Mouse (Mus musculus): ENCODE measurements at regions not wholly inside any gene's neighbourhood (a gene's known extent, or its start where the extent isn't known, plus 50 kb on each side); places are given as distances from the start of the nearest gene placed in this dataset.

GRCm38 (mm10) chr16:18683556-18683955 lies 53.8 kb upstream of the Sept5 start:
- in situ Hi-C loops (cut with MboI; ENCODE audit: low sequenced_read_pairs in 2 of 2, unreplicated experiment in 2 of 2): no loop called here
- H3K4me1 ChIP-seq (ENCODE audit: control insufficient read depth in 2 of 2, insufficient read depth in 2 of 2, low read length in 2 of 2, poor library complexity in 1 of 2): peaks cover 2 to 12% of the 10 kb centered on the region in 2 experiments; a peak in 2 of 4 replicates
- no peaks in the 10 kb centered on the region for H3K9me3 ChIP-seq (ENCODE audit: control insufficient read depth, insufficient read depth, low read depth, low read length)
- no peak overlapping the region for H3K27ac ChIP-seq (ENCODE audit: insufficient read depth, low read depth, low read length, poor library complexity, severe bottlenecking)
- TF ChIP-seq MAFK (IDR thresholded peaks at IDR 0.05; ENCODE audit: insufficient read depth, low read depth, low read length) (no peak), ZNF384 (IDR thresholded peaks at IDR 0.05; ENCODE audit: low read depth, low read length) (no peak), HCFC1 (IDR thresholded peaks at IDR 0.05; ENCODE audit: borderline replicate concordance, insufficient read depth, low read length) (no peak), CHD2 (IDR thresholded peaks at IDR 0.05; ENCODE audit: low read depth, low read length) (no peak), ZC3H11A (IDR thresholded peaks at IDR 0.05; ENCODE audit: borderline replicate concordance, low read depth, low read length) (no peak)
- H3K9ac ChIP-seq (ENCODE audit: insufficient read depth, low read depth, low read length, poor library complexity, severe bottlenecking): no peak overlapping the region
- DNase-seq (ENCODE audit: low read depth, low spot score): no peak
- no peaks in the 10 kb centered on the region for H3K36me3 ChIP-seq (ENCODE audit: control insufficient read depth, insufficient read depth, low read length, poor library complexity, severe bottlenecking)
- H3K4me3 ChIP-seq (ENCODE audit: insufficient read depth in 1 of 2, low read depth in 1 of 2, low read length in 2 of 2, poor library complexity in 1 of 2, severe bottlenecking in 1 of 2): no peak overlapping the region

- H3K4me3 ChIP-seq (ENCODE audit: insufficient read depth in 1 of 2, low read depth in 1 of 2, low read length in 2 of 2, poor library complexity in 1 of 2, severe bottlenecking in 1 of 2): no peak overlapping the region; a peak in 1 of 4 replicates
- no peak for DNase-seq (ENCODE audit: low read depth, low spot score)
- TF ChIP-seq HCFC1 (IDR thresholded peaks at IDR 0.05; ENCODE audit: borderline replicate concordance, insufficient read depth, low read length): no peak
- no peaks in the 10 kb centered on the region for H3K9me3 ChIP-seq (ENCODE audit: control insufficient read depth, insufficient read depth, low read depth, low read length)
- no peak overlapping the region for H3K27ac ChIP-seq (ENCODE audit: insufficient read depth, low read depth, low read length, poor library complexity, severe bottlenecking)
- peaks cover 2 to 12% of the 10 kb centered on the region in 2 experiments; a peak in 2 of 4 replicates for H3K4me1 ChIP-seq (ENCODE audit: control insufficient read depth in 2 of 2, insufficient read depth in 2 of 2, low read length in 2 of 2, poor library complexity in 1 of 2)
- no peak overlapping the region; the same call in 1 of the 2 replicates for H3K9ac ChIP-seq (ENCODE audit: insufficient read depth, low read depth, low read length, poor library complexity, severe bottlenecking)
- in situ Hi-C loops (cut with MboI; ENCODE audit: low sequenced_read_pairs in 2 of 2, unreplicated experiment in 2 of 2): no loop called here
- no peaks in the 10 kb centered on the region for H3K36me3 ChIP-seq (ENCODE audit: control insufficient read depth, insufficient read depth, low read length, poor library complexity, severe bottlenecking)
Observed at GRCm38 (mm10) chr16:18686044-18686761, 56.4 kb upstream of the Sept5 start.

- Histone ChIP-seq H3K36me3 (ENCODE audit: control insufficient read depth, insufficient read depth, low read length, poor library complexity, severe bottlenecking) (no peaks in the 10 kb centered on the region), H3K4me1 (ENCODE audit: control insufficient read depth in 2 of 2, insufficient read depth in 2 of 2, low read length in 2 of 2, poor library complexity in 1 of 2) (peaks cover 2 to 12% of the 10 kb centered on the region in 2 experiments; a peak in 2 of 4 replicates), H3K4me3 (ENCODE audit: insufficient read depth in 1 of 2, low read depth in 1 of 2, low read length in 2 of 2, poor library complexity in 1 of 2, severe bottlenecking in 1 of 2) (peak overlapping the region; percentile 25 to 55), H3K27ac (ENCODE audit: insufficient read depth, low read depth, low read length, poor library complexity, severe bottlenecking) (no peak overlapping the region), H3K9me3 (ENCODE audit: control insufficient read depth, insufficient read depth, low read depth, low read length) (no peaks in the 10 kb centered on the region), H3K9ac (ENCODE audit: insufficient read depth, low read depth, low read length, poor library complexity, severe bottlenecking) (peak overlapping the region; percentile 12; the same call in 1 of the 2 replicates)
- DNase-seq (ENCODE audit: low read depth, low spot score): peak; percentile 54
- TF ChIP-seq CHD2 (IDR thresholded peaks at IDR 0.05; ENCODE audit: low read depth, low read length) (no peak), ZC3H11A (IDR thresholded peaks at IDR 0.05; ENCODE audit: borderline replicate concordance, low read depth, low read length) (no peak), HCFC1 (IDR thresholded peaks at IDR 0.05; ENCODE audit: borderline replicate concordance, insufficient read depth, low read length) (peak; percentile 10; the same call in 1 of the 2 replicates), MAFK (IDR thresholded peaks at IDR 0.05; ENCODE audit: insufficient read depth, low read depth, low read length) (no peak), ZNF384 (IDR thresholded peaks at IDR 0.05; ENCODE audit: low read depth, low read length) (no peak)
- in situ Hi-C loops (cut with MboI; ENCODE audit: low sequenced_read_pairs in 2 of 2, unreplicated experiment in 2 of 2): no loop called here
Observed at GRCm38 (mm10) chr16:18686916-18687315, 57.2 kb upstream of the Sept5 start.

GRCm38 (mm10) chr16:18687367-18687766 lies 57.6 kb upstream of the Sept5 start:
- no peaks in the 10 kb centered on the region for H3K36me3 ChIP-seq (ENCODE audit: control insufficient read depth, insufficient read depth, low read length, poor library complexity, severe bottlenecking)
- H3K9me3 ChIP-seq (ENCODE audit: control insufficient read depth, insufficient read depth, low read depth, low read length): no peaks in the 10 kb centered on the region
- no peak overlapping the region for H3K27ac ChIP-seq (ENCODE audit: insufficient read depth, low read depth, low read length, poor library complexity, severe bottlenecking)
- in situ Hi-C loops (cut with MboI; ENCODE audit: low sequenced_read_pairs in 2 of 2, unreplicated experiment in 2 of 2): no loop called here
- peaks cover 2 to 12% of the 10 kb centered on the region in 2 experiments; a peak in 2 of 4 replicates for H3K4me1 ChIP-seq (ENCODE audit: control insufficient read depth in 2 of 2, insufficient read depth in 2 of 2, low read length in 2 of 2, poor library complexity in 1 of 2)
- no peak overlapping the region for H3K9ac ChIP-seq (ENCODE audit: insufficient read depth, low read depth, low read length, poor library complexity, severe bottlenecking)
- TF ChIP-seq HCFC1 (IDR thresholded peaks at IDR 0.05; ENCODE audit: borderline replicate concordance, insufficient read depth, low read length) (no peak; the same call in 1 of the 2 replicates), ZC3H11A (IDR thresholded peaks at IDR 0.05; ENCODE audit: borderline replicate concordance, low read depth, low read length) (peak; percentile 35; the same call in 1 of the 2 replicates)
- peak overlapping the region; percentile 25 to 55 for H3K4me3 ChIP-seq (ENCODE audit: insufficient read depth in 1 of 2, low read depth in 1 of 2, low read length in 2 of 2, poor library complexity in 1 of 2, severe bottlenecking in 1 of 2)
- DNase-seq (ENCODE audit: low read depth, low spot score): peak; percentile 92
